ENCODE assay signal across 9 mouse cellular contexts in genomic region chr3:79285097-79285675, GRCm38 (mm10). TPM values are rescaled to one million over a fixed set of nuclear protein-coding genes. Genes with fewer than 3 reads are reported as not detected.
DNase-seq lines count a peak whose midpoint lies in the region; ATAC-seq and TF ChIP-seq lines count a peak whose summit lies in the region.
"Had no signal": no experiment of that assay in that cellular context is flagged by ENCODE, and none has a peak within 500 bp of the region (broad histone marks: within the 10 kb centered on the region; RNA-seq: fewer than 3 reads in every experiment).

No protein-coding gene starts in this region.

- no peaks in the 10 kb centered on the region for H3K36me3 ChIP-seq in heart, embryonic 16.5 days (ENCODE audit: control insufficient read depth, insufficient read depth)
- no peaks in the 10 kb centered on the region for H3K36me3 ChIP-seq in liver, embryonic 14.5 days (replicated peaks; ENCODE audit: control insufficient read depth, insufficient read depth, low read depth)

- peak in 1 of 2 experiments; percentile 37 for DNase-seq in left cerebral cortex, adult 2 months (ENCODE audit: extremely low spot score in 1 of 2, low spot score in 2 of 2)
- DNase-seq in left cerebral cortex, adult 8-10 months (ENCODE audit: low spot score in 2 of 2), result no peak
- DNase-seq in cerebellum, adult 9-11 months, result peak; percentile 66
- DNase-seq in liver, embryonic 14.5 days (ENCODE audit: low read depth in 3 of 3, low spot score in 3 of 3), result no peak
- DNase-seq in embryo, embryonic 10.5 days (ENCODE audit: low spot score), result no peak
- DNase-seq in yolk sac, embryonic 10.5 days (ENCODE audit: low spot score), result no peak

- TF ChIP-seq EP300 in liver, embryonic 14.5 days (IDR thresholded peaks at IDR 0.05; ENCODE audit: low read depth), result no peak

- peaks cover 30% of the 10 kb centered on the region for H3K4me1 ChIP-seq in heart, embryonic 16.5 days (ENCODE audit: control insufficient read depth, insufficient read depth, low read length)
- peaks cover 0 to 15% of the 10 kb centered on the region in 2 experiments; a peak in 2 of 4 replicates for H3K4me1 ChIP-seq in liver, embryonic 14.5 days (replicated peaks; ENCODE audit: control insufficient read depth in 2 of 2, insufficient read depth in 2 of 2, low read length in 1 of 2)

- peak overlapping the region; percentile 86 for H3K4me2 ChIP-seq in heart, embryonic 16.5 days (ENCODE audit: low read depth, low read length)
- peak overlapping the region; percentile 85 for H3K4me2 ChIP-seq in liver, embryonic 14.5 days (ENCODE audit: low read depth)

- H3K9ac ChIP-seq in heart, embryonic 16.5 days (ENCODE audit: low read length), result peak overlapping the region; percentile 97
- no peak overlapping the region for H3K9ac ChIP-seq in liver, embryonic 14.5 days (replicated peaks)

- WGBS in heart, embryonic 16.5 days, result 43% methylated on average over 13 of the region's 13 CpGs
- 62% methylated on average over 13 of the region's 13 CpGs for WGBS in liver, embryonic 14.5 days (ENCODE audit: insufficient replicate concordance)

- no peaks in the 10 kb centered on the region for H3K27me3 ChIP-seq in heart, embryonic 16.5 days (ENCODE audit: control insufficient read depth, insufficient read depth, low read length)
- H3K27me3 ChIP-seq in liver, embryonic 14.5 days (ENCODE audit: control insufficient read depth, insufficient read depth, low read length), result peaks cover 40% of the 10 kb centered on the region
- H3K27me3 ChIP-seq: Patski had no signal

- TF ChIP-seq CTCF in left cerebral cortex, adult 2 months (IDR thresholded peaks at IDR 0.05), result no peak
- TF ChIP-seq CTCF in liver, embryonic 14.5 days (IDR thresholded peaks at IDR 0.05; ENCODE audit: low read depth), result no peak

- intact Hi-C loops in left cerebral cortex, adult 2 months (cut with DNase I), result loop anchor here (5.0 kb wide), 3 partner anchors 33 to 307 kb away; partner anchors contain the start of gene Ppid

- H3K27ac ChIP-seq in left cerebral cortex, adult 2 months, result peak overlapping the region; percentile 98; the same call in 1 of the 2 replicates
- H3K27ac ChIP-seq in heart, embryonic 16.5 days (ENCODE audit: low read length), result no peak overlapping the region
- no peak overlapping the region for H3K27ac ChIP-seq in liver, embryonic 14.5 days

- peak overlapping the region; percentile 88 for H3K4me3 ChIP-seq in left cerebral cortex, adult 2 months
- peak overlapping the region; percentile 87 for H3K4me3 ChIP-seq in heart, embryonic 16.5 days (ENCODE audit: low read length)
- peak overlapping the region in 1 of 2 experiments; percentile 76; a peak in 2 of 4 replicates for H3K4me3 ChIP-seq in liver, embryonic 14.5 days (ENCODE audit: insufficient read depth in 1 of 2, low read depth in 2 of 2, low read length in 2 of 2)

- H3K9me3 ChIP-seq in heart, embryonic 16.5 days (replicated peaks; ENCODE audit: control insufficient read depth, low read length), result no peaks in the 10 kb centered on the region
- H3K9me3 ChIP-seq in liver, embryonic 14.5 days (ENCODE audit: control insufficient read depth, low read length), result no peaks in the 10 kb centered on the region

- ATAC-seq in heart, embryonic 16.5 days (replicated peaks; ENCODE audit: extremely low read depth, insufficient read depth, low FRiP score), result no peak
- ATAC-seq in liver, embryonic 14.5 days (ENCODE audit: insufficient read depth), result no peak
- no peak for ATAC-seq in frontal cortex, adult (ENCODE audit: low TSS enrichment)

RNA-seq across cellular contexts. Expression of gene Rapgef2, which starts 1.1 kb away (rescaled TPM):
- total RNA-seq in left cerebral cortex, adult 2 months (2021), result 100 to 1,000 TPM; 122 to 130 TPM
- total RNA-seq in left cerebral cortex, adult 8-10 months (2022), result 100 to 1,000 TPM; 110 to 130 (median 124) TPM
- polyA plus RNA-seq in heart, embryonic 16.5 days (2015; fragmentation: Nextera tagmentation; extraction: Ambion mirVana), result 4.9 and 5.4 TPM in 2 replicates
- polyA plus RNA-seq in liver, embryonic 14.5 days (2012; rRNA removed), result 0.92 and 1.2 TPM in 2 replicates
- polyA plus RNA-seq in liver, embryonic 14.5 days (2014; fragmentation: Nextera tagmentation; extraction: Ambion mirVana), result 1.2 and 1.7 TPM in 2 replicates

RNA-seq across cellular contexts. Expression of gene Gm17359, which starts 51.3 kb away (rescaled TPM):
- not detected for total RNA-seq in left cerebral cortex, adult 2 months (2021)
- total RNA-seq in left cerebral cortex, adult 8-10 months (2022), result not detected
- polyA plus RNA-seq in heart, embryonic 16.5 days (2015; fragmentation: Nextera tagmentation; extraction: Ambion mirVana), result not detected in 2 replicates
- not detected in 2 replicates for polyA plus RNA-seq in liver, embryonic 14.5 days (2012; rRNA removed)
- polyA plus RNA-seq in liver, embryonic 14.5 days (2014; fragmentation: Nextera tagmentation; extraction: Ambion mirVana), result not detected in 2 replicates
- polyA plus RNA-seq: Patski had no signal
